Mouse (Mus musculus) spleen, adult 2 months (tissue): ENCODE data around the gene Slc35e3.

Experiments used
- CTCF ChIP-seq: fragments of 200-500 bp; IDR thresholded peaks from 2 replicates; pipeline ENCODE4 v1.5.1; 2011; ENCODE audit warnings: mild to moderate bottlenecking, inconsistent platforms; ENCODE audit not compliant: insufficient read depth, insufficient read length, insufficient replicate concordance; ENCODE audit errors: extremely low read depth
- POLR2A ChIP-seq: fragments of 200-500 bp; IDR thresholded peaks from 2 replicates; pipeline ENCODE4 v1.6.1; 2011; ENCODE audit warnings: low read depth, low read length, inconsistent platforms

- no peak for TF ChIP-seq CTCF
- no peak for TF ChIP-seq POLR2A
Measured at GRCm38 (mm10) chr10:117740921-117741320, 5.2 kb downstream of the Slc35e3 start.
